Mouse (Mus musculus): Measurements from ENCODE around the gene Crip2. TPM values are rescaled to one million over a fixed set of nuclear protein-coding genes. Genes with fewer than 3 reads are reported as not detected.
A peak's percentile ranks its signal among the peaks of the same experiment; 100 is the strongest.

Crip2 gene
- polyA plus RNA-seq, 1 experiment, result 178 TPM

- no peak overlapping the region for H3K27ac ChIP-seq (ENCODE audit: control insufficient read depth, insufficient read depth, low read depth, low read length)
- no peaks in the 10 kb centered on the region for H3K27me3 ChIP-seq (ENCODE audit: control insufficient read depth, insufficient read depth, low read length)
- H3K4me3 ChIP-seq (ENCODE audit: control insufficient read depth, low read depth, low read length), result no peak overlapping the region
- no peak for TF ChIP-seq POLR2A (IDR thresholded peaks at IDR 0.05; ENCODE audit: control insufficient read depth, low read depth, low read length)
- TF ChIP-seq CTCF (IDR thresholded peaks at IDR 0.05; ENCODE audit: control insufficient read depth, insufficient read depth, insufficient replicate concordance, low read depth, low read length), result no peak
- H3K36me3 ChIP-seq (ENCODE audit: control insufficient read depth, insufficient read depth, low read length), result peaks cover 2% of the 10 kb centered on the region; the same call in 1 of the 2 replicates
- H3K4me1 ChIP-seq (ENCODE audit: control insufficient read depth, insufficient read depth, low read length), result no peaks in the 10 kb centered on the region
These were observed 7.5 kb upstream of the Crip2 start for GRCm38 (mm10) chr12:113132567-113132966.

GRCm38 (mm10) chr12:113133260-113133659 lies 6.8 kb upstream of the Crip2 start:
- Histone ChIP-seq H3K36me3 (ENCODE audit: control insufficient read depth, insufficient read depth, low read length) (peaks cover 2% of the 10 kb centered on the region; the same call in 1 of the 2 replicates), H3K4me1 (ENCODE audit: control insufficient read depth, insufficient read depth, low read length) (no peaks in the 10 kb centered on the region), H3K27ac (ENCODE audit: control insufficient read depth, insufficient read depth, low read depth, low read length) (no peak overlapping the region), H3K4me3 (ENCODE audit: control insufficient read depth, low read depth, low read length) (no peak overlapping the region), H3K27me3 (ENCODE audit: control insufficient read depth, insufficient read depth, low read length) (no peaks in the 10 kb centered on the region)
- no peak for TF ChIP-seq CTCF (IDR thresholded peaks at IDR 0.05; ENCODE audit: control insufficient read depth, insufficient read depth, insufficient replicate concordance, low read depth, low read length)
- no peak for TF ChIP-seq POLR2A (IDR thresholded peaks at IDR 0.05; ENCODE audit: control insufficient read depth, low read depth, low read length)

- Histone ChIP-seq H3K27ac (ENCODE audit: control insufficient read depth, insufficient read depth, low read depth, low read length) (no peak overlapping the region), H3K4me3 (ENCODE audit: control insufficient read depth, low read depth, low read length) (no peak overlapping the region), H3K36me3 (ENCODE audit: control insufficient read depth, insufficient read depth, low read length) (peaks cover 2% of the 10 kb centered on the region; the same call in 1 of the 2 replicates), H3K4me1 (ENCODE audit: control insufficient read depth, insufficient read depth, low read length) (peaks cover 2% of the 10 kb centered on the region), H3K27me3 (ENCODE audit: control insufficient read depth, insufficient read depth, low read length) (no peaks in the 10 kb centered on the region)
- TF ChIP-seq CTCF (IDR thresholded peaks at IDR 0.05; ENCODE audit: control insufficient read depth, insufficient read depth, insufficient replicate concordance, low read depth, low read length), result 0 out of 2 replicates have a peak, but pooled peaks have one; percentile 1
- TF ChIP-seq POLR2A (IDR thresholded peaks at IDR 0.05; ENCODE audit: control insufficient read depth, low read depth, low read length), result no peak
These were observed 6.1 kb upstream of the Crip2 start for GRCm38 (mm10) chr12:113133861-113134403.

GRCm38 (mm10) chr12:113134502-113134901 lies 5.5 kb upstream of the Crip2 start:
- peaks cover 2% of the 10 kb centered on the region; the same call in 1 of the 2 replicates for H3K36me3 ChIP-seq (ENCODE audit: control insufficient read depth, insufficient read depth, low read length)
- H3K27me3 ChIP-seq (ENCODE audit: control insufficient read depth, insufficient read depth, low read length), result no peaks in the 10 kb centered on the region
- peaks cover 7% of the 10 kb centered on the region for H3K4me1 ChIP-seq (ENCODE audit: control insufficient read depth, insufficient read depth, low read length)
- no peak overlapping the region for H3K4me3 ChIP-seq (ENCODE audit: control insufficient read depth, low read depth, low read length)
- H3K27ac ChIP-seq (ENCODE audit: control insufficient read depth, insufficient read depth, low read depth, low read length), result no peak overlapping the region
- TF ChIP-seq POLR2A (IDR thresholded peaks at IDR 0.05; ENCODE audit: control insufficient read depth, low read depth, low read length) (no peak), CTCF (IDR thresholded peaks at IDR 0.05; ENCODE audit: control insufficient read depth, insufficient read depth, insufficient replicate concordance, low read depth, low read length) (no peak)

- H3K36me3 ChIP-seq (ENCODE audit: control insufficient read depth, insufficient read depth, low read length), result peaks cover 2% of the 10 kb centered on the region; the same call in 1 of the 2 replicates
- H3K4me3 ChIP-seq (ENCODE audit: control insufficient read depth, low read depth, low read length), result no peak overlapping the region
- no peak for TF ChIP-seq CTCF (IDR thresholded peaks at IDR 0.05; ENCODE audit: control insufficient read depth, insufficient read depth, insufficient replicate concordance, low read depth, low read length)
- TF ChIP-seq POLR2A (IDR thresholded peaks at IDR 0.05; ENCODE audit: control insufficient read depth, low read depth, low read length), result peak; percentile 44; the same call in 1 of the 2 replicates
- H3K4me1 ChIP-seq (ENCODE audit: control insufficient read depth, insufficient read depth, low read length), result peaks cover 11% of the 10 kb centered on the region
- H3K27me3 ChIP-seq (ENCODE audit: control insufficient read depth, insufficient read depth, low read length), result no peaks in the 10 kb centered on the region
- no peak overlapping the region for H3K27ac ChIP-seq (ENCODE audit: control insufficient read depth, insufficient read depth, low read depth, low read length)
These were observed 4.6 kb upstream of the Crip2 start for GRCm38 (mm10) chr12:113135401-113135800.

- no peak overlapping the region for H3K4me3 ChIP-seq (ENCODE audit: control insufficient read depth, low read depth, low read length)
- H3K27ac ChIP-seq (ENCODE audit: control insufficient read depth, insufficient read depth, low read depth, low read length), result no peak overlapping the region
- H3K4me1 ChIP-seq (ENCODE audit: control insufficient read depth, insufficient read depth, low read length), result peaks cover 18% of the 10 kb centered on the region
- no peaks in the 10 kb centered on the region for H3K27me3 ChIP-seq (ENCODE audit: control insufficient read depth, insufficient read depth, low read length)
- no peak for TF ChIP-seq CTCF (IDR thresholded peaks at IDR 0.05; ENCODE audit: control insufficient read depth, insufficient read depth, insufficient replicate concordance, low read depth, low read length)
- no peak for TF ChIP-seq POLR2A (IDR thresholded peaks at IDR 0.05; ENCODE audit: control insufficient read depth, low read depth, low read length)
- peaks cover 2% of the 10 kb centered on the region; the same call in 1 of the 2 replicates for H3K36me3 ChIP-seq (ENCODE audit: control insufficient read depth, insufficient read depth, low read length)
These were observed 3.5 kb upstream of the Crip2 start for GRCm38 (mm10) chr12:113136492-113137020.

- H3K36me3 ChIP-seq (ENCODE audit: control insufficient read depth, insufficient read depth, low read length), result peaks cover 2% of the 10 kb centered on the region; the same call in 1 of the 2 replicates
- no peaks in the 10 kb centered on the region for H3K27me3 ChIP-seq (ENCODE audit: control insufficient read depth, insufficient read depth, low read length)
- peak overlapping the region; percentile 95 for H3K4me3 ChIP-seq (ENCODE audit: control insufficient read depth, low read depth, low read length)
- H3K27ac ChIP-seq (ENCODE audit: control insufficient read depth, insufficient read depth, low read depth, low read length), result no peak overlapping the region
- peaks cover 18% of the 10 kb centered on the region for H3K4me1 ChIP-seq (ENCODE audit: control insufficient read depth, insufficient read depth, low read length)
- TF ChIP-seq CTCF (IDR thresholded peaks at IDR 0.05; ENCODE audit: control insufficient read depth, insufficient read depth, insufficient replicate concordance, low read depth, low read length) (no peak), POLR2A (IDR thresholded peaks at IDR 0.05; ENCODE audit: control insufficient read depth, low read depth, low read length) (no peak)
These were observed 2.5 kb upstream of the Crip2 start for GRCm38 (mm10) chr12:113137260-113138213.
